Mouse (Mus musculus): ENCODE results near the gene Itgb7.

Gene Itgb7

GRCm38 (mm10) chr15:102231748-102232147, at the start of gene Itgb7:
Gene Itgb7 (minus strand): TSS chr15:102231944.
- no peak for DNase-seq (ENCODE audit: low spot score)

GRCm38 (mm10) chr15:102280623-102281022, 48.9 kb upstream of the Itgb7 start:
- no peak for DNase-seq (ENCODE audit: low spot score)

GRCm38 (mm10) chr15:102279783-102280520, 48.2 kb upstream of the Itgb7 start:
- no peak for DNase-seq (ENCODE audit: low spot score)

- peak; percentile 56 for DNase-seq (ENCODE audit: low spot score)
These were observed 47.5 kb upstream of the Itgb7 start, which contains the start of gene Mfsd5 for GRCm38 (mm10) chr15:102279092-102279782. Gene Mfsd5 (plus strand): TSS chr15:102279454.

GRCm38 (mm10) chr15:102278726-102279091, 47.0 kb upstream of the Itgb7 start:
- DNase-seq (ENCODE audit: low spot score) = no peak

GRCm38 (mm10) chr15:102273982-102274716, 42.4 kb upstream of the Itgb7 start:
- DNase-seq (ENCODE audit: low spot score) = no peak

- no peak for DNase-seq (ENCODE audit: low spot score)
These were observed 39.7 kb upstream of the Itgb7 start for GRCm38 (mm10) chr15:102271441-102271840.

GRCm38 (mm10) chr15:102270274-102270960, 38.7 kb upstream of the Itgb7 start, which contains the start of gene Gm9918:
Gene Gm9918 (plus strand): TSS chr15:102270563.
- no peak for DNase-seq (ENCODE audit: low spot score)

- DNase-seq (ENCODE audit: low spot score) = no peak
These were observed 33.8 kb upstream of the Itgb7 start for GRCm38 (mm10) chr15:102265548-102265947.

GRCm38 (mm10) chr15:102263037-102263436, 31.3 kb upstream of the Itgb7 start:
- DNase-seq (ENCODE audit: low spot score) = no peak

- no peak for DNase-seq (ENCODE audit: low spot score)
These were observed 30.8 kb upstream of the Itgb7 start for GRCm38 (mm10) chr15:102262582-102262981.

- DNase-seq (ENCODE audit: low spot score) = no peak
These were observed 27.0 kb upstream of the Itgb7 start for GRCm38 (mm10) chr15:102258581-102259253.

GRCm38 (mm10) chr15:102258076-102258470, 26.3 kb upstream of the Itgb7 start:
- no peak for DNase-seq (ENCODE audit: low spot score)

- no peak for DNase-seq (ENCODE audit: low spot score)
These were observed 25.7 kb upstream of the Itgb7 start, which contains the start of gene Rarg for GRCm38 (mm10) chr15:102257202-102258075. Gene Rarg (minus strand): TSS chr15:102257517.

GRCm38 (mm10) chr15:102256431-102257201, 24.9 kb upstream of the Itgb7 start:
- DNase-seq (ENCODE audit: low spot score) = no peak

GRCm38 (mm10) chr15:102255547-102256255, 24.0 kb upstream of the Itgb7 start:
- DNase-seq (ENCODE audit: low spot score) = no peak

- DNase-seq (ENCODE audit: low spot score) = no peak
These were observed 18.8 kb upstream of the Itgb7 start for GRCm38 (mm10) chr15:102250521-102250920.

GRCm38 (mm10) chr15:102249967-102250366, 18.2 kb upstream of the Itgb7 start:
- DNase-seq (ENCODE audit: low spot score) = no peak

GRCm38 (mm10) chr15:102249251-102249691, 17.5 kb upstream of the Itgb7 start:
- no peak for DNase-seq (ENCODE audit: low spot score)

Data from layer of hippocampus, adult 9-10 months (tissue).